Mouse (Mus musculus): ENCODE measurements around the gene Jaml.

The Jaml gene

DNA sequence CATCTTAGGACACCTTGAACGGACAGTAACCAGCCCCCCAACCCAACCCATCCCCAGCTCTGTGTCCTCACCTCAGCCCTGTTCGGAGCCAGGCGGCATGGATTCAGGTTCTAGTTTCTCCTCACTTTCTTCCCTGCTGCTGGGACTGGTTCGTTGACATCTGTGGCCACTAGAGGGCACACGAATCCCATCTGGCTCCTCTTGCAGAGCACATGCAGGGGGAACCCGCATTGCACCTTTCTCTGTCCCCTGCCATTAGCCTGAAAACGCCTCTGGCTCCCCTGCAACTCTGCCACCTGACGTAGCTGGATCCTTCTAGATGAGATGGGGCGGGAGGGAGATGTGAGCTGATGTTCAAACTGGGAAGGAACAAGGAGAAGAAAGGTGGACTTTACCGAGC, 42.8 kb downstream of the Jaml start:
- DNase-seq (ENCODE audit: low spot score), result peak; percentile 65

DNA sequence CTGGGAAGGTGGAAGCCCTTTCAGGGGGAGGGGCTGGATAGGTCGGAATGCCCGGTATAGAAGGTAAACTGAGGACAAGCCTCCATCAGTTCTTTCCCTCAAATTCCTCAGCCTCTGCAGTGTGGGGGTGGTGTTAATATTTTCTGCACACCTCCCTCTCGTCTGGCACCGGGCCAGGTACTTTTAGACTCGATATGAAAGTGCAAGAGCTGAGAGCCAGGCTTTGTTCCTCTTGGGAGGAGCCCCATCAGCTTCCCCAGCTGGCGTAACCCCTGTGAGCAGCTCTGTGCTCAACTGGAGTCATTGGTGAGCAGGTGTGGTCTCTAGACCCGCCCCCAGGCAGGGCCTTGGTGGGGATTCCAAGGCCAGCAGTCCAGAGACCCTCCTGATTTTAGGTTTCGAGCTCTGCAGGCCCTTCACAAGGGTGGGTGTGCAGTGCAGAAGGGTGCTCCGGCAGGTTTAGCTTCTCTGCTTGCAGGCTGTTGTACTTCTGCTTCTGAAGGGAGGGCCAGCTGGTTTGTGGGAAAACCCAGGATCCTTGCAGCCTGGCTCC, 43.3 kb downstream of the Jaml start:
- no peak for DNase-seq (ENCODE audit: low spot score)

DNA sequence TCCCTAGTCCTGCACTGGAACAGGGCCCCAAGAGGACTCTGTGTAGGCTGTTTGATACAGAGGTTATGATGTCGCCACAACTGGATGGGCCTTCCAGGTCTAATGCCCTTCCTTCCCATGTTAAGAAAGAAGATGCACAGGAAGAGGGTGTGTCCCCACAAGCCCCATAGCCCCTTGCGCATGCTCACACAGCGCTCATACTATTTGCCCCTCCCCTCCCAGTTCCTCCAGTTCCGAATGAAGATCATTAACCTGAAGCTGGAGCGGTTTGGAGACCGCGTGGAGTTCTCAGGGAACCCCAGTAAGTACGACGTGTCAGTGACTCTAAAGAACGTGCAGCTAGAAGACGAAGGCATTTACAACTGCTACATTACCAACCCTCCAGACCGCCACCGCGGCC, 46.2 kb downstream of the Jaml start:
- DNase-seq (ENCODE audit: low spot score), result no peak

DNA sequence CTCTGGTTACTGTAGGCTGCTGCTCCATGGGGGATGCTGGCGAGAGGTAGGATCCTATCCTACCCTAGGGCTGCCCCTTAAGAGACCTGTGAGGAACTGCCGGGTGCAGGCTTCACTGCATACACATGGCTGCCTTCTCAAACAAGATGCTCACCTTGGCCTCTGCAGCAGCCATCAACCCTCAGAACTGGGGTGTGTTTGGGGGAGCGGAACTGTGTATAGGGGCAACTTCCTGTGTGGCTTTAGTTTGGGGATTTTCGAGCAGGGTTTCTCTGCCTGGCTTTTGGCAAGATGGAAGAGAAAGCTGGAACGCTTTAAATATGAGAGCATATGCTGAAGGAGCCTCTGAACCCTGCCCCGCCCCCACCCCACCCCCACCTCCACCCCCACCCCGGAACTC, 48.0 kb downstream of the Jaml start:
- no peak for DNase-seq (ENCODE audit: low spot score)

DNA sequence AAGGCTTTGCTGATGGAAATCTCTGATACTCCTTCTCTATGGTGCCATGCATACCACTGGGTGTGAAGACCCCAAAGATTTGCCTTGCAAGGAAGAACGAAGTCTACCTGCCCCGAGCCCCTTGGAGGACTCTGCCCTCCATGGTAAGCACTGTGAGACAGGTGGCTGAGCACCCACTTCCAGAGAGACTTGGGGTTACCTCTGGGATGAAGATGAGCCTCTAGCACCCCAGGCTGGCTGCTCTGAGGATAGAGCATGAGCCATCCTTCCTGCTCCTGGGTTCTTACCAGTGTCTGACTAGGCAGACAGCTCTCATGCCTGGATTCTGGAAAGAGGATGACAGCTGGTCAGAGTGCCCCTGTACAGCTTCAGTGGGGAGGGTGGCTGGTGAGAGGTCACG, 51.1 kb downstream of the Jaml start:
- no peak for DNase-seq (ENCODE audit: low spot score)

DNA sequence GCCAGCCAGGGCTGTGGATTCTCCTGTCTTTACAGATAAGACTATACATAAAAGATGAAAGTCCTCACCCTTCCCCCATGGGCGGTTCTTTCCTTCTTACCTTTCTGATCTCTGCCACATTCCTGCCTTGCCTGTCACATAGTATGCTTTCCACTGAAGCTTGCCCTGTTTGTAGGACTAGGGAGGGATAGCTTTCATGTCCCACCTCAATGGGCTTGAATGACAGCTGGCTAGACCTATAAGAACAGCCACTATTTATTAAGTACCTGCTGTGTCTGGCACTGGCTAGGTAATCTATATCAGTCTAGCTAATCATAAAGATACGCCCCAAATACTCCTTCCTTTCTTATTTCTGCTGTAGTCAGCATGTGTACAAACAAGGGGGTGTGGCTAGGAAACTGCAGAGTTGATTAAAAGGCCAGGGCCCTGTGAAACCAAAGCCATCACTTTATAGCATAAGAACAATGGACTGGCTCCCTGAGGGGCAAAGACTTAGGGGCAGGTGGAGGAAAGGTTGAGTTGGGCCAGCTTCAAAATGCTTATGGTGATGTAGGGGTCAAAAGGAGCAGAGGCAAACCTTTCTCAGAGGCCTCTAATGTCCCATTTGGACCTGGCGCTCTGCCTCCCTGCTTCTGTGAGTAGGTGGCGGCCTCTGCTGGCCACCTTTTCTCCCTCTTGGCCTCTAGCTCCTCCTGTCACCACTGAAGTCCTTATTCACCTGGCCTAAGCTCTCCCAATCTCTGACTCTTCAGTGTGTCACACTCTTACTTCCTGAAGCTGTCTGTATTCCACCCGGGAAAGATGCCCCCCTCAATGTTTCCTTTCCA, 54.7 kb downstream of the Jaml start:
- DNase-seq (ENCODE audit: low spot score), result no peak

DNA sequence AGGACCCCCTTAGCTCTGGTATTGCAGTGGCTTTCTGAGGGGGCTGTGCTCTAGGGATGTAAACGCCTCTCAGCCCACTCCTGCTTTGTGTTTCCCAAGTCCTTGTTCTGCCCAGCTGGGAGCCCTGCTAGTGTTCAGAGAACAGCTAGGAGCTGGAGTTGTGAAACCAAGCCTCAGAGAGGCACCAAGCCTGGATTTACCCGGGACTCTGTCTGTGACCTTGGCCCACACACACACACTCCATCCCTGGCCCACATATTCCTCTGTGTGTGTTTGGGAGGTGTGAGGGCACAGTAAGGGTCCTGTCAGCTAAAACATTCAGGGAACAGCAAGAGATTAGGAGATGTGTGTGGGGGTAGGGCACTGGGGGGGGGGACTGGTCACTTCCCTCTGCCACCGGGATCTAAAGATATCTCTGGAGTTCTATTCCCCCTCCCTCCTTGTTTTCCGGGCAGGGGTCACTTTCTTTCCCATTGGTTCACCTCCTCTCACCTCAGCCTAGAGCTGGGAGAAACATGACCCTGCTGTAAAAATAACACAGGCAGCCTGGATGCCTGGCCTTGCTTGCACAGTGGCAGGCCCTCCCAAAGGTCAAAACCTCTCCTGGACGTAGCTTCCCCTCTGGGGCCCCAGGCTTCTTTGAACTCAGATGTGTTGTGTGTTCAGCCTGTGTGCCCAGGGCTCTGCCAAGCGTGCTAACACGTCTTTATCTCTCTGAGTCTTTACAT, 57.6 kb downstream of the Jaml start:
- no peak for DNase-seq (ENCODE audit: low spot score)

DNA sequence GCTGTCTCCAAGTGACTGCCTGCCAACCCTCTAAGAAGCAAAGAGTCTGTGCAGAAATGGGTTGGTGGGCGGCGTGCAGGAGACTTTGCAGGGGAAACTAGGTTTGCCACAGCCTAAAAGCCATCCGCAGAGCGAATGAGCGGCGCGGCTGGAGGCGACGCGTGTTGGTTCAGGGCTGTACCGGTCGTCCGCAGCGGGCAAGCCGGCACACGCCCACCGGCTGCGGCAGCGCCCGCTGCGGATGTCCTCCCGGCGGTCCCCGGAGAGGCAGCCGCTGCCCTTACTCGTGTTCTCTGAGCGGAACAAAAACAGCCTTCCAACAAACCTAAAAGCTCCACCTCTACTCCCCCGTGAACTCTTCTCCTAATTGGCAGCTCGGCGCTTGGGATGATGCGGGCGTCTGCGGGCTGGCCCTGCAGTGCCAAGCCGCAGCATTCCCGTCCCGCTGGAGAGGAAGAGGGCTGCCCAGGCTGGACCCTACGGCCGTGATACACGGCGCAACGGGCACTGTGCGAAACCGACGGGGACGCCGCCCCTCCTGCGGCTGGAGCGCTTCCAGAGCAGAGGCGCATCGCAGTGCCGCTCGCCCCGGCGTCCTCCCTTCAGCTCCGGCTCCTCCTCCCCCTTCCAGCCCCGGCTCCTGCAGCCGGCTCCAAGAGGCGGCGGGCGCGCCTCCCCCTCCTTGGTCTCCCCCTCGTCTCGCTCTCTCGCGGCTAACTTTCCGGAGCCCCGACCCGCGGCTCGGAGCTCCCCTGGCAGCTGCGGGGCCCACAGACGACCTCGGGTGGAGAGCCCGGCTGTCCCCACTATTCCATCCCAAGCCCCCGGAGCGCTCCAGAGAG, 59.4 kb downstream of the Jaml start, which contains the start of gene Scn4b:
Gene Scn4b, plus strand, starts transcription at position 205 of the 842 bp plus-strand sequence.
- DNase-seq (ENCODE audit: low spot score), result no peak

DNA sequence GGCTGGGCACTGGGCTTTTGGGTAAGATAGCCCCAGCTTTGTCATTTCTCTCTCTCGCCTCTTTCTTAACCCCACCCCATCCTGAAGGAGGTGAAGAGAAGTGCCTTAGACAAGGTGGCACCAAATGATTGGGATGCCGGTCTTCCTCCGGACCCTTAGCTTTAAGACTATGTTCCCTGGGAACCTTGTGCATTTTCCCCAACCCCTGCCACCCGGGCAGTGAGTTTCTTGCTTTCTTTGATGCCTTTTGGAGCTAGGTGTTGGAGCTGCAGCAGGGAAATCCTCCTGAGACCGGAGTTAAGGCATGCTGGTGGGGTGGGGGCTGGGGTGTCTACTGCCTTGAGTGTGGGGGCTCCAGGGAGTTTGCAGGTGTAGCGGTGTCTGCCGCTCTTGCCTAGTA, 60.1 kb downstream of the Jaml start:
- DNase-seq (ENCODE audit: low spot score), result no peak

DNA sequence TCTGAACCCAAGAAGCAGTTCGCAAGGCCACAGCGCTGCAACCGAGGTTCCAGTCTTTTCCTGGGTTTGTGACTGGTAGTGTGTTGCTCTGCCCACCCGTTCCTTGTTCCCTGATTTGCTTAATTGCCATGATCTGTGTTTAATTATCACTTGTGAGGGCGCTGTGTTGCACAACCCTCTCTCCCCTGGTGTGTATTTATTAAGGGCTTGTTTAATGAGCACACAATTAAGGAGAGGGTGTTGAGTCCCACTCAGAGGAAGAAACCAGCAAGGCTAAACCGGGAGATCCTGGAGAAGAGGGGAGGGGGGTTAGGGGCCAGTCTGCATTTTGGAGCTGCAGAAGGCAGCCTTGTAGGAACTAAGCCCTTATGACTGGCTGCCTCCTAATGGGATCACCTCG, 62.0 kb downstream of the Jaml start:
- no peak for DNase-seq (ENCODE audit: low spot score)

DNA sequence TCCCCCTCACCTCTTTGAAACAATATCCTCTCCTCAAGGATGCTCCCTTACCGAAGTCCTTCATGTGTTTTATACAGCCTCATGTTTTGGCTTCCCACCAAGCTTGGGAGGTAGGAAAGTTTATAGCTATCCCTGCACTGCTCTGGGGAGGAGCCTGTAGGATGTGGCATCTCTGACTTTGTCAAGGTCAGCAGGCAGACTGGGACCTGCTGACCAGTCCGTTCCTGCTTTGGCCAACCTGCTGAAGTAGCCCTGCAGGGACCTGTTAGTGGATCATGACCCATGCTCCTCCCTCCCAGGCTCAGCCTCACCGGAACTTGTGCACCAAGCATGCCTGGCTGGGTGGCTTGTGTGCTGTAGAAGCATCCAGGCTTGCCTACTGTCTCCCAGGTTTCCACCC, 63.7 kb downstream of the Jaml start:
- DNase-seq (ENCODE audit: low spot score), result no peak

DNA sequence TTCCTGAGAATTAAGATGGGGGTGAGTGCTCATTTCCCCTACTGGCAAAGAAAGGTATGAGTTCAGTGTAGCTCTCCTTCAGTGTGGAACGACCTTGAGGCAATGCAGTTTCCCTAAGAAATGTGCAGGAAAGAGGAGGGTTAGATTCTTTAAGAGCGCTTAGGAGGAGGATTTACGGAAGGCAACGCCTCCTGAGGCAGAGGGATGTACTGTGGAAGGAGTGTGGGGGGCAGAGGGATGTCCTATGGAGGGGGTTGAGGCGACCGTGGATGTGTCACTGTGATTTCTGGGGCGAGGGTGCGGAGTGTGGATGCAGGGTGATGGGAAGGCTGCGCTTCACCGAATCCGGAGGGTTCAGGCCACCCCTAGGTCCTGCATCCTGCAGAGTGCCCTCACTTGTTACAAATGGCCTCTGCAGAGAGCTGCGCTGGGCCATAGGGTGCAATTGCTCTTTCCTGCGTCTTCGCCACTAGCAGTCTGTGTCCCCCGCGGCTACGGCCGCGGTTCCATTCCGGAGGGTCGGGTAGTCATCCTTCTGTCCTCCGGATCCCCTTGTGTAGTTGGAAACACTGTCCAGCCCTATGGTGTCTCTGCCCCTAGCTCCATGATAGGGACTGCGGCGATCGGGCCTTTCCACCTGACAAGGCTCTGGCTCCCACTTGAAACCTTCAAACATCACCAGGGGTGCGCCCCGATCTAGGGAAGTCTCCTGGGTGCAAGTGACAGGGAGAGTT, 66.7 kb downstream of the Jaml start:
- no peak for DNase-seq (ENCODE audit: low spot score)

DNA sequence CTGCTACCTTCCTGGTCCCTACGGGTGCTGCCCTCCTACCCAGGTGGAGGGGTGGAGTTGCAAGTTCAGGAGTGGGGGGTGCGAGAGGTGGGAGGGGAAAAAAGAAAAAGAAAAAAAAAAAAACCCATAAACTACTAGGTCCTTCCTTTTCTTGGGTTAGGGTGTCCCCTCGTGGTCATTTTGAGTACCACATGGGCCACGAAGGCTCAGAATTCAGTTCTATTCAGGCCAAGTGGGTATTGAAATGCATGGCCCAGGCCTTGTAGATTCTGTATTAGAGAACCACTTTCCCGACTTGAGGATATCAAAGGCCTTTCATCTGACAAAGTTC, 67.2 kb downstream of the Jaml start:
- DNase-seq (ENCODE audit: low spot score), result peak; percentile 64

DNA sequence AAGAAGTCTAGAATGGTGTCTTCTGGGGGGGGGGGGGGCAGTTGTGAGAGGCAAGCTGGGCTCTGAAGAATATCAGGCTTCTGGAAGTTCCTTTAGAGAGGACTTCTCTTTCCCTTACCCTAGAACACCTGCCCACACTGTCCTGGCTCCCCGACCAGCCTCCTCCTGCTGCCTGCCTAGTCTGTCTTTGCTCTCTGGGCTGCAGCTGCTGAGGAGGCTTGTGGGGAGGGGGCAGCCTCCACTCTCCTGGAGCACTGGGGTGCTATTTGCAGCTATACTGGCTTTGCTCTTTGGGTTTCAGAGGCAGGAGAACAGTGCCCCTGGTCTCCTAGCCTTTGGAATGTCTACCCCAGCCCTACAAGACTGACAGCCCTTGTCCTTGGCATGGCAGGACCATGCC, 72.0 kb downstream of the Jaml start:
- no peak for DNase-seq (ENCODE audit: low spot score)

DNA sequence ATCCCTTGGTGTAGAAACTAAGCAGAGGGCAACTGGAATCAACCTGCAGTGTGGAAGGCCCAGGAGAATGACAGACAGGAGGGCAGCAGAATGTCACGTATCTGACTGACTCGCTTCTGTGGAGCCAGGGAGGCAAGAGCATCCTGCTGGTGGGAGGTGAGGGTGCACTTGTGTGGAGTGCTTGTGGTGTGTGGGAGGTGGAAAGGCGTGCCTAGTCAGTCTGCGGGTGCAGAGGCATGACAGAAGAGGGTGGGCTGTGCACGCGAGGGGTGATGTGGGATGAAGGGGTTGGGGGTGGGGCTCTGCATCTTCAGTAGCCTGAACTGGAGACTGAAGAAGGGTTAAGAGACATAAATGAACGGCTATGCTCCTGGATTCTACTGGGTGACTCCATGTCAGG, 74.4 kb downstream of the Jaml start:
- no peak for DNase-seq (ENCODE audit: low spot score)
